Mouse (Mus musculus): ENCODE results near the gene Ap3d1. TPM values are rescaled to one million over a fixed set of nuclear protein-coding genes. Genes with fewer than 3 reads are reported as not detected.

Gene Ap3d1
- total and polyA plus RNA-seq, 2 experiments from 2014 or later: 87.7 to 176 TPM

DNA sequence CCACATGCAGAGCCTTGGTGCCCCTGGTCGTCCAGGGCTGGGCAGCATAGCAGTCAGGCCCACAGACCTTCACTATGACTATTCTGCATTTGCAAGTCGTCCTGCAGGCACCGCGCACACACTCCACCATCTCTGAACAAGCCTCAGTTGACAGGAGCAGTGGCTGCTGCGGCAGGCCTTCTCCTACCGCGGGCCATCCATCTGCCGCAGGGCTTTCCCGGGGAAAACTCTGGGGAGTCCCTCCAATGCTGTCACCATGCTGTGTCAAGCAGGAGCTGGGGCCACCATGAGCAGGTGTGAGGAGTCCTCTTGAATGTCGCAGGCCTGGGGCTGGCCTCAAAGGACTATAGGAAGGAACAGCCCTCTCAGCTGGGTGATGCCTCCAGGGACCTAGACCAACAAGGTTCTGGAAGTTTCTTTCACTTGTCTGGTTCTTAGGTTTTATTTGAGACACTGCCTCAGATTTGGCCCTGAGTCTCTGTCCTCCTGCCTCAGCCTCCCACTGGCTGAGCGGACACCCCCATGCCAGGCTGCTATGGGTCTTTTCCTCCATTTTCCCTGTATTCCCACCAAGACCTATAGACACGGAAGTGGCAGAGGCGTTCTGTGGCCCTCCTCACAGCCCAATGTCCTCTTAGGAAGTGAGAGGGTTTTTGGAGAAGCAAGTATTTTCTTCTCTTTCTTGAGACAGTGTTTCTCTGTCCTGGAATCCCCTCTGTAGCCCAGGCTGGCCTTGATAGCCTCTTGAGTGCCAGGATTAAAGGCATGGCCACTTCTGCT is 47.7 kb downstream of the Ap3d1 start:
- TF ChIP-seq CTCF (IDR thresholded peaks at IDR 0.05; ENCODE audit: low read depth): no peak
- ATAC-seq (no peak), DNase-seq (no peak)
- H3K4me3 ChIP-seq (ENCODE audit: low read depth, low read length): no peak overlapping the region
- no peak overlapping the region for H3K4me2 ChIP-seq (ENCODE audit: low read depth)
- no peak overlapping the region for H3K9ac ChIP-seq
- H3K9me3 ChIP-seq (ENCODE audit: low read length): no peaks in the 10 kb centered on the region
- H3K27me3 ChIP-seq (ENCODE audit: insufficient read depth, low read length): no peaks in the 10 kb centered on the region
- peaks cover 43% of the 10 kb centered on the region for H3K36me3 ChIP-seq (ENCODE audit: insufficient read depth)
- 91% methylated on average over 13 of the region's 13 CpGs for WGBS
- H3K27ac ChIP-seq (ENCODE audit: low read depth, low read length): no peak overlapping the region
- no peaks in the 10 kb centered on the region for H3K4me1 ChIP-seq (ENCODE audit: insufficient read depth)

DNA sequence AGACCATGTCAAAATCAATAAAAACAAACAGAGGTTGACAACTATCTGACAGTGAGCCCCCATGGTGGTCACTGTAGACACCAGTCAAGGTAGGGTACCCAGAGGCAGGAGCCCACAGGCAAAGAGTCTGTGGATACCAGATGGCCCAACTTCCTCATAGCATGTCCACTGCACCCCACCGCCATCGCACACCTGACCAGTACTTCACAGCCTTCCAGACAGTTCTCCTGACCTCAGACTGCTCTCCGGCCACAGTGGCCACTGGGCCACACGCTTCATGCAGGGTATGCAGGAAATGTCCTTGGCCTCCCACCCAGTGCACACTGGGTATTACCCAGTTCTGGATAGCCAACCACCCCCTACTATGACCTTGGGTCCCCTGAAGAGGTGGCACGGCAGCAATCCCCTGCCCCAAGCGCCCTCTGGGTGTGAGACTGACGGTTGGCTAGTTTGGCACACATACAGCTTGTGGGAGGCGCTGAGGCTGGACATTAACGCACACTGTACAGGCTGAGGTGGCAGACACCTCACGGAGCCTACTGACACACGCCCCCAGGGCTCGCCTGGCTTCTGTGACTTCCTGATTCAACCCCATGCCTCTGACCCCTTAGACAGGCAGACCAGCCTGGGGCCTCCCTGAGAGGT is 48.5 kb downstream of the Ap3d1 start:
- Histone ChIP-seq H3K4me1 (ENCODE audit: insufficient read depth) (no peaks in the 10 kb centered on the region), H3K4me2 (ENCODE audit: low read depth) (no peak overlapping the region), H3K27me3 (ENCODE audit: insufficient read depth, low read length) (no peaks in the 10 kb centered on the region), H3K27ac (ENCODE audit: low read depth, low read length) (no peak overlapping the region), H3K36me3 (ENCODE audit: insufficient read depth) (peaks cover 51% of the 10 kb centered on the region), H3K9me3 (ENCODE audit: low read length) (no peaks in the 10 kb centered on the region), H3K9ac (no peak overlapping the region), H3K4me3 (ENCODE audit: low read depth, low read length) (no peak overlapping the region)
- DNase-seq: no peak
- no peak for ATAC-seq
- 88% methylated on average over 12 of the region's 12 CpGs for WGBS
- TF ChIP-seq CTCF (IDR thresholded peaks at IDR 0.05; ENCODE audit: low read depth): no peak

DNA sequence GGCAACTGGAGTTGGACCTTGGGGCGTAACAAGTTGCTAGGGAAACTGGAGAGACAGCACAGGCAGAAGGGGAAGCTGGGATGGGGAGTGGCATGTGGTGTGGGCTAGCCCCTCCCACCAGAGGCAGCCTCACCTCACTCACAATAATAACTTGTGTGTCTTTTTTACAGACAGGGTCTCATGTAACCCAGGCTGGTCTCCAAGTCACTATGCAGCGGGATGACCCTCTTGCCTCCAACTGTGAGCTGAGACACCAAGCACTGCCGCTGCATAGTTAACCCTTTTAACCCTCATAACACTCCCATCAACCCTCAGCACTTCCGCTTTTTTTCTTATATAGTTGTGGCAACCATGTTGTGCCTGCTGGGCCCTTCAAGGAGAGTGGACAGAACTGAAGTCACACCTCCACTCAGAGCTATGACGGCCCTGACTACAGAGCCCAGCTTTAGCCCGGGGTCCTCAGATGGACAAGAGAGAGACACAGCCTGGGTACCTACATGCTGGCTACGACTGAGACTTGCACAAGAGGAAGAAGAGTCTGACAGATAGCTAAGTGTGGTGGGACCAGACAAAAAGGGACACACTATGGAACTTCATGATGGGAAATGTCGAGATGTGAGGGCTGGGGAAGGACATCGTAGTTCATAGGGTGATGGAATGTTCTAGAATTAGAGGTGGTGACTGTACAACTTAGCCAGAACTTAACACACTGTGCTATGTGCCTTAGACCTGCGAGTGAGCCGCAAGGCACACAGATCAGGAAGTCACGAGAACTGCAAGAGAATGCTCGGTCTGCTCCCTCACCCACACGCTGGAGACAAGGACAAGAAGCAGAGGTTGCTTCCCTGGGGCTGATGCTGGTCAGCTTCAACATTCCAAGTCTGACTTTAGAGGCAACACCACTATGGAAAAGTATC is 49.6 kb downstream of the Ap3d1 start:
- ATAC-seq (no peak), DNase-seq (no peak)
- WGBS: 78% methylated on average over 14 of the region's 14 CpGs
- H3K4me2 ChIP-seq (ENCODE audit: low read depth): no peak overlapping the region
- H3K27me3 ChIP-seq (ENCODE audit: insufficient read depth, low read length): no peaks in the 10 kb centered on the region
- TF ChIP-seq CTCF (IDR thresholded peaks at IDR 0.05; ENCODE audit: low read depth): no peak
- H3K27ac ChIP-seq (ENCODE audit: low read depth, low read length): no peak overlapping the region
- H3K36me3 ChIP-seq (ENCODE audit: insufficient read depth): peaks cover 54% of the 10 kb centered on the region
- no peak overlapping the region for H3K4me3 ChIP-seq (ENCODE audit: low read depth, low read length)
- no peaks in the 10 kb centered on the region for H3K9me3 ChIP-seq (ENCODE audit: low read length)
- no peaks in the 10 kb centered on the region for H3K4me1 ChIP-seq (ENCODE audit: insufficient read depth)
- H3K9ac ChIP-seq: no peak overlapping the region

DNA sequence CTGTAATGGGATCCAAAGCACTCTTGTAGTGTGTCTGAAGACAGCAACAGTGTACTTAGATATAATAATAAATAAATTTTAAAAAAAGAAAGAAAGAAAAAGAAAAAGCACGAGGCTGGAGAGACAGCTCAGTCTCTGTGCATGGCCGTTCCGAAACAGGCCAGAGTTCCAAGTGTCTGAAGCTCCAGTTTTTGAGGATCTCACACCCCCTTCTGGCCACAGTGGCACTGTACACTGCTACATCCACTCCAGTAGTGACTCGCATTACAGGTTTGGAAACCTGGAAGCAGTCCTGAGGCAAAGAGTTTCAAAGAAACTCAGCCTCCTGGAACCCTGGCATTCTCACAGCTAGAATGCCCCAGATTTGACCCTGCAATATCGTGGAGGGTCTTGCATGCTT is 54.2 kb downstream of the Ap3d1 start:
- Histone ChIP-seq H3K9me3 (ENCODE audit: low read length) (no peaks in the 10 kb centered on the region), H3K27me3 (ENCODE audit: insufficient read depth, low read length) (no peaks in the 10 kb centered on the region), H3K27ac (ENCODE audit: low read depth, low read length) (no peak overlapping the region), H3K4me3 (ENCODE audit: low read depth, low read length) (no peak overlapping the region), H3K9ac (no peak overlapping the region), H3K4me1 (ENCODE audit: insufficient read depth) (no peaks in the 10 kb centered on the region), H3K36me3 (ENCODE audit: insufficient read depth) (peaks cover 83% of the 10 kb centered on the region), H3K4me2 (ENCODE audit: low read depth) (no peak overlapping the region)
- TF ChIP-seq CTCF (IDR thresholded peaks at IDR 0.05; ENCODE audit: low read depth): peak; percentile 74
- ATAC-seq (peak; percentile 83), DNase-seq (peak; percentile 69)
- 26% methylated on average over 5 of the region's 5 CpGs for WGBS

DNA sequence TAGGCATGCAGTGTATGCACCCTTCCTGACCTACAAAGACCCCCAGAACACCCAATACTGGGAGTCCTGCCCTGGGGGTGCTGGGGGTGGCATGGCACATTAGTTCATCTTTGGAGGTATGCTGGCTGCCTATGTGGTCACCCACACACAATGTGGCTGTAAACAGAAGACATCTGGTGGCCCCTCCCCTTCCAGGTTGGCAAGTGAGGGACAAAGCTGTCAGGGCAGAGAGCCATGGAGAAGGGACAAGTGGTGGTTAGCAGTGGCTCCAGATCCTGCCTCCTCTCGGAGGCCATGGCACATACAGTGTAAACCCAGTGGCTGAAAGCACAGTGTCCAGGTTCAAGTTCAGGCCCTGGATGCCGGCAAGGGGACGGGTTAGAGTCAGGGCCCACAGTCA is 55.4 kb downstream of the Ap3d1 start:
- Histone ChIP-seq H3K36me3 (ENCODE audit: insufficient read depth) (peaks cover 76% of the 10 kb centered on the region), H3K27ac (ENCODE audit: low read depth, low read length) (no peak overlapping the region), H3K4me2 (ENCODE audit: low read depth) (no peak overlapping the region), H3K27me3 (ENCODE audit: insufficient read depth, low read length) (no peaks in the 10 kb centered on the region), H3K9me3 (ENCODE audit: low read length) (no peaks in the 10 kb centered on the region), H3K4me3 (ENCODE audit: low read depth, low read length) (no peak overlapping the region), H3K9ac (no peak overlapping the region), H3K4me1 (ENCODE audit: insufficient read depth) (no peaks in the 10 kb centered on the region)
- TF ChIP-seq CTCF (IDR thresholded peaks at IDR 0.05; ENCODE audit: low read depth): no peak
- 98% methylated on average over 3 of the region's 3 CpGs for WGBS
- DNase-seq: no peak
- ATAC-seq: no peak

DNA sequence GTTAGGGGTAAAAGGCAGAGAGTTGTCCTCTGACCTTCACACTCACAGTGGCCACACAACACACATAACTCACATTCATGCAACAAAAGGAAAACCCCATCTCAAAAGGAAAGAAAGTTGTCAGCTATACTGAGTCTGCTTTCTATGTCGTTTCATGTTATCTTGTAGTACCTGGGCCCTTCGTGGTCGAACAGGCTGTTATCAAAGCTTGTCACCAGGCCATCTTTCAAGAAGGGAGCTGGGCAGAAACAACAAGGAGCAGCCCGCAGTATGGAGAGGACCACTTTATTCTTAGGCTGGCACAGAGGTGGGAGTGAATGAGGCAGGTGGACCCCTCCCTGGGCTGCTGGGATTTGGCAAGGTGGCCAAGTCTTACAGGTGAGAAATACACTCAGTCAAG is 57.1 kb downstream of the Ap3d1 start:
- H3K27me3 ChIP-seq (ENCODE audit: insufficient read depth, low read length): no peaks in the 10 kb centered on the region
- H3K4me3 ChIP-seq (ENCODE audit: low read depth, low read length): no peak overlapping the region
- no peak for TF ChIP-seq CTCF (IDR thresholded peaks at IDR 0.05; ENCODE audit: low read depth)
- 92% methylated on average over 4 of the region's 4 CpGs for WGBS
- H3K4me1 ChIP-seq (ENCODE audit: insufficient read depth): no peaks in the 10 kb centered on the region
- H3K27ac ChIP-seq (ENCODE audit: low read depth, low read length): no peak overlapping the region
- no peak overlapping the region for H3K4me2 ChIP-seq (ENCODE audit: low read depth)
- H3K9me3 ChIP-seq (ENCODE audit: low read length): no peaks in the 10 kb centered on the region
- ATAC-seq: no peak
- H3K9ac ChIP-seq: no peak overlapping the region
- H3K36me3 ChIP-seq (ENCODE audit: insufficient read depth): peaks cover 63% of the 10 kb centered on the region
- DNase-seq: no peak

All from forebrain, postnatal 0 days (tissue).